Mouse (Mus musculus): ENCODE data around the gene Olfr1052. TPM values are rescaled to one million over a fixed set of nuclear protein-coding genes. Genes with fewer than 3 reads are reported as not detected.
"Not testable (repeated sequence)": the region's sequence is repeated elsewhere in the genome, so short reads cannot be mapped to it uniquely, and the experiment has no call there.

The Olfr1052 gene
- not detected in 2 replicates for total RNA-seq (2017)

GRCm38 (mm10) chr2:86292155-86292554 is at the start of gene Olfr1052:
Gene Olfr1052, plus strand, starts transcription at chr2:86292455.
- no peak for ATAC-seq (replicated peaks in 1 of 2; ENCODE audit: insufficient read depth in 1 of 2, low FRiP score in 2 of 2, low TSS enrichment in 1 of 2, low read depth in 1 of 2, poor library complexity in 2 of 2, severe bottlenecking in 2 of 2)

GRCm38 (mm10) chr2:86258228-86258627 is 34.0 kb upstream of the Olfr1052 start, which contains the start of gene Olfr1049:
Gene Olfr1049, minus strand, starts transcription at chr2:86258328.
- ATAC-seq (replicated peaks in 1 of 2; ENCODE audit: insufficient read depth in 1 of 2, low FRiP score in 2 of 2, low TSS enrichment in 1 of 2, low read depth in 1 of 2, poor library complexity in 2 of 2, severe bottlenecking in 2 of 2): not testable (repeated sequence)

- ATAC-seq (replicated peaks in 1 of 2; ENCODE audit: insufficient read depth in 1 of 2, low FRiP score in 2 of 2, low TSS enrichment in 1 of 2, low read depth in 1 of 2, poor library complexity in 2 of 2, severe bottlenecking in 2 of 2): not testable (repeated sequence)
Measured at GRCm38 (mm10) chr2:86278988-86279387, 13.3 kb upstream of the Olfr1052 start, which contains the start of gene Olfr1051. Gene Olfr1051, minus strand, starts transcription at chr2:86279088.

GRCm38 (mm10) chr2:86315184-86315583 is 22.9 kb downstream of the Olfr1052 start, which contains the start of gene Olfr1053:
Gene Olfr1053, minus strand, starts transcription at chr2:86315284.
- no peak for ATAC-seq (replicated peaks in 1 of 2; ENCODE audit: insufficient read depth in 1 of 2, low FRiP score in 2 of 2, low TSS enrichment in 1 of 2, low read depth in 1 of 2, poor library complexity in 2 of 2, severe bottlenecking in 2 of 2)

- ATAC-seq (replicated peaks in 1 of 2; ENCODE audit: insufficient read depth in 1 of 2, low FRiP score in 2 of 2, low TSS enrichment in 1 of 2, low read depth in 1 of 2, poor library complexity in 2 of 2, severe bottlenecking in 2 of 2): no peak
Measured at GRCm38 (mm10) chr2:86335333-86335732, 43.1 kb downstream of the Olfr1052 start, which contains the start of gene Olfr1054. Gene Olfr1054, minus strand, starts transcription at chr2:86335433.

Other genes starting within 250 kb of the Olfr1052 start
- 0.06 TPM in 1 of 2 replicates, not detected in the other for gene Olfr1034, start 246.6 kb upstream of the Olfr1052 start, total RNA-seq (2017)
- gene Olfr1036, start 218.5 kb upstream of the Olfr1052 start, total RNA-seq (2017): not detected in 2 replicates
- gene Olfr1037, start 205.1 kb upstream of the Olfr1052 start, total RNA-seq (2017): not detected in 2 replicates
- gene Olfr1039, start 156.5 kb upstream of the Olfr1052 start, total RNA-seq (2017): not detected in 2 replicates
- not detected in 2 replicates for gene Olfr1040, start 145.7 kb upstream of the Olfr1052 start, total RNA-seq (2017)
- not detected in 2 replicates for gene Olfr1042, start 130.6 kb upstream of the Olfr1052 start, total RNA-seq (2017)
- not detected in 2 replicates for gene Olfr1043, start 124.9 kb upstream of the Olfr1052 start, total RNA-seq (2017)
- gene Olfr1044, start 114.6 kb upstream of the Olfr1052 start, total RNA-seq (2017): not detected in 2 replicates
- not detected in 2 replicates for gene Olfr52, start 106.8 kb upstream of the Olfr1052 start, total RNA-seq (2017)
- not detected in 2 replicates for gene Olfr1045, start 89.4 kb upstream of the Olfr1052 start, total RNA-seq (2017)
- gene Olfr1046, start 73.1 kb upstream of the Olfr1052 start, total RNA-seq (2017): not detected in 2 replicates
- gene Olfr1047, start 61.1 kb upstream of the Olfr1052 start, total RNA-seq (2017): not detected in 2 replicates
- not detected in 2 replicates for gene Olfr1048, start 52.2 kb upstream of the Olfr1052 start, total RNA-seq (2017)
- not detected in 2 replicates for gene Olfr1049, start 34.1 kb upstream of the Olfr1052 start, total RNA-seq (2017)
- not detected in 2 replicates for gene Olfr1051, start 13.4 kb upstream of the Olfr1052 start, total RNA-seq (2017)
- not detected in 2 replicates for gene Olfr1053, start 22.8 kb downstream of the Olfr1052 start, total RNA-seq (2017)
- gene Olfr1054, start 43.0 kb downstream of the Olfr1052 start, total RNA-seq (2017): not detected in 2 replicates
- gene Olfr1055, start 57.8 kb downstream of the Olfr1052 start, total RNA-seq (2017): not detected in 2 replicates
- not detected in 2 replicates for gene Olfr1056, start 70.0 kb downstream of the Olfr1052 start, total RNA-seq (2017)
- not detected in 2 replicates for gene Olfr1057, start 85.9 kb downstream of the Olfr1052 start, total RNA-seq (2017)
- not detected in 2 replicates for gene Olfr1058, start 96.1 kb downstream of the Olfr1052 start, total RNA-seq (2017)
- gene Olfr1061, start 121.6 kb downstream of the Olfr1052 start, total RNA-seq (2017): not detected in 2 replicates
- not detected in 2 replicates for gene Olfr1062, start 134.3 kb downstream of the Olfr1052 start, total RNA-seq (2017)
- not detected in 2 replicates for gene Olfr1065, start 158.1 kb downstream of the Olfr1052 start, total RNA-seq (2017)
- not detected in 2 replicates for gene Olfr1066, start 163.8 kb downstream of the Olfr1052 start, total RNA-seq (2017)
- gene Olfr228, start 194.9 kb downstream of the Olfr1052 start, total RNA-seq (2017): not detected in 2 replicates
- gene Olfr1076, start 216.0 kb downstream of the Olfr1052 start, total RNA-seq (2017): not detected in 2 replicates